Mouse (Mus musculus) kidney, adult 2 months (tissue): Measurements from ENCODE around the gene Zbtb4.

Experiments used
- CTCF ChIP-seq: fragments of 200-500 bp; conservative IDR thresholded peaks from 2 replicates; pipeline ENCODE4 v1.5.1; 2011; ENCODE audit warnings: low read depth, mild to moderate bottlenecking, control low read depth, low read length, moderate library complexity, mixed read lengths; ENCODE audit not compliant: insufficient read depth, insufficient read length
- POLR2A ChIP-seq: fragments of 200-500 bp; IDR thresholded peaks from one replicate; pipeline ENCODE4 v1.6.1; 2011; ENCODE audit warnings: low read depth, low read length, control low read depth

DNA sequence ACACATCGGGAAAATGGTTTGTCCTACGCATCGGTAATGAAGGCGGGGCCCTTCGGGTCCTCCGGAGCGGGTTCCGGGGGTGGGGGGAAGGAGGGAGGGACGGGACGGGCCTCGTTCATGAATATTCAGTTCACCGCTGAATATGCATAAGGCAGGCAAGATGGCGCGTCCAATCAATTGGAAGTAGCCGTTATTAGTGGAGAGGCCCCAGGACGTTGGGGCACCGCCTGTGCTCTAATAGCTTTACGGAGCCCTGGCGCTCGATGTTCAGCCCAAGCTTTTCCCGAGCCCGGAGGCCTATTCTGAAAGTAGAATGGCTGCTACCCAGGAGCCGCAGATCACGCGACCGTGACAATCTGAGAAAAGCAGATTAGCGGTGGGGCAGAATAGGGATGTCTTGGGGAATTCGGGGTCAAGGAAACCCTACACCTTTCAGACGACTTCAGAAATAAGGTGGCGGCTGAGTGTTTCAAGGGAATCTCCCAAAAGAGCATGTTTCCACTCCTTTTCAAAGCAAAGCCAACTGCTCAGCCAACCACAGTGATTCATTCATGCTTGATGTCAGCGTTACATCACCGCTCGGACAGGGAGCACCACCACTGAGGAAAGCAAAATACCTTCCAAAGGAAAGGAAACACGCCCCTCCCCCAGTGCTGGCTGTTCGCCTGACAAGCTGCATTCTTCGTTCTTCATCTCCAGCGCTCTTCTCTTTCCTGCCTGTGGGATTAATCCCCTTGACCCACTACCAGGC is 6.6 kb upstream of the Zbtb4 start:
- no peak for TF ChIP-seq CTCF
- peak; percentile 39 for TF ChIP-seq POLR2A
